Mouse (Mus musculus): ENCODE results near the gene Ttc7b. TPM values are rescaled to one million over a fixed set of nuclear protein-coding genes. Genes with fewer than 3 reads are reported as not detected.

Ttc7b gene
- polyA plus RNA-seq, 1 experiment, result 18.2 TPM

DNA sequence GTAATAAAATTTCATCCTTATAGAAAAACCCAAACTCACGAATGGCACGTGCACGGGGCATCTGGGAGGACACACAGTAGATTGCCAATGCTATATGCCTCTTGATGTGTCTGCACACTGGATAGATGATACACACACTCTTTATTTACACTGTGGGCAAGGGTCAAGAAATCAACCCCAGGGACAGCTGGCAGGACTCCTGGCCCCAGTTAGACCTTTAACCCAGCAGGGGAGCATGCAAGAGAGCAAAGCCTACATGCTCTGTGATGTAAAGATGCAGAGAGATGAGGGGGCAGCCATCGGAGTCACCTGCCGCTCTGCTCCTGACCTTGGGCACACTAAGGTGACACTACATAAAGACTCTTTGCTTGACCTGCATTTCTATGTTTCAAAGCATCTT is 32.3 kb downstream of the Ttc7b start:
- Histone ChIP-seq H3K4me3 (no peak overlapping the region), H3K27me3 (ENCODE audit: control insufficient read depth, insufficient read depth, insufficient read length) (no peaks in the 10 kb centered on the region), H3ac (ENCODE audit: control insufficient read depth, insufficient read length) (no peak overlapping the region), H3K4me2 (ENCODE audit: low read depth) (no peak overlapping the region), H3K36me3 (ENCODE audit: control insufficient read depth, insufficient read depth) (peaks cover 7% of the 10 kb centered on the region), H3K79me2 (ENCODE audit: control insufficient read depth, insufficient read depth) (no peaks in the 10 kb centered on the region)
- TF ChIP-seq MYOD1 (IDR thresholded peaks at IDR 0.05; ENCODE audit: control insufficient read depth in 1 of 3, insufficient read length in 2 of 3, low read depth in 2 of 3) (no peak), E2F4 (IDR thresholded peaks at IDR 0.05; ENCODE audit: insufficient read depth) (no peak), TCF12 (IDR thresholded peaks at IDR 0.05; ENCODE audit: insufficient read depth, poor library complexity, severe bottlenecking) (no peak), TCF3 (IDR thresholded peaks at IDR 0.05; ENCODE audit: insufficient read length, low read depth) (no peak), MAX (IDR thresholded peaks at IDR 0.05; ENCODE audit: low read depth) (no peak), CEBPB (IDR thresholded peaks at IDR 0.05; ENCODE audit: insufficient read depth, poor library complexity, severe bottlenecking) (no peak), MYOG (IDR thresholded peaks at IDR 0.05; ENCODE audit: control insufficient read depth in 1 of 3, insufficient read depth in 1 of 3, insufficient read length in 2 of 3, low read depth in 2 of 3) (no peak), POLR2A (IDR thresholded peaks at IDR 0.05; ENCODE audit: insufficient read length, low read depth) (no peak), SRF (IDR thresholded peaks at IDR 0.05; ENCODE audit: control insufficient read depth, insufficient read length, low read depth) (no peak), POLR2AphosphoS2 (IDR thresholded peaks at IDR 0.05; ENCODE audit: insufficient read length, low read depth) (no peak), REST (IDR thresholded peaks at IDR 0.05; ENCODE audit: insufficient read depth, insufficient read length) (no peak), USF1 (IDR thresholded peaks at IDR 0.05; ENCODE audit: low read depth) (no peak)

DNA sequence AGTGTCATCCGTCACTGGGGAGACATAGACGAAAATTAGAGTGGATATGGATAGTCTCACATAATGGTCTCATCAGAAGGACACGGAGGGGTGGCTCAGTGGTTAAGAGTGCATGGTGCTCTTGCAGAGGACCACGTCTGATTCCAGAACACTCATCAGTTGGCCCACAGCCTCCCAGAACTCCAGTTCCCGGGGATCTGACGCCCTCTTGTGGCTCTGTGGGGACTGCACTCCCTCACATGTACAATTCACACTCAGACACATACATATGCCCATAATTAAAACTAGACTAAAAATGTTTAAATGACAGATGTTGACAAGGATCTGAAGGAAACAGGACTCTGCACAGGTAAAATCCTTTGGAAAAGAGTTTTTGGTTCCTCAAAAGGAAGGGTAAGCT is 34.4 kb downstream of the Ttc7b start:
- Histone ChIP-seq H3K79me2 (ENCODE audit: control insufficient read depth, insufficient read depth) (no peaks in the 10 kb centered on the region), H3K36me3 (ENCODE audit: control insufficient read depth, insufficient read depth) (peaks cover 4% of the 10 kb centered on the region), H3K4me3 (no peak overlapping the region), H3K4me2 (ENCODE audit: low read depth) (no peak overlapping the region), H3K27me3 (ENCODE audit: control insufficient read depth, insufficient read depth, insufficient read length) (no peaks in the 10 kb centered on the region), H3ac (ENCODE audit: control insufficient read depth, insufficient read length) (no peak overlapping the region)
- no peak for TF ChIP-seq E2F4 (IDR thresholded peaks at IDR 0.05; ENCODE audit: insufficient read depth)
- TF ChIP-seq POLR2AphosphoS2 (IDR thresholded peaks at IDR 0.05; ENCODE audit: insufficient read length, low read depth), result no peak
- TF ChIP-seq SRF (IDR thresholded peaks at IDR 0.05; ENCODE audit: control insufficient read depth, insufficient read length, low read depth), result no peak
- TF ChIP-seq TCF12 (IDR thresholded peaks at IDR 0.05; ENCODE audit: insufficient read depth, poor library complexity, severe bottlenecking), result no peak
- no peak for TF ChIP-seq MAX (IDR thresholded peaks at IDR 0.05; ENCODE audit: low read depth)
- no peak for TF ChIP-seq MYOG (IDR thresholded peaks at IDR 0.05; ENCODE audit: control insufficient read depth in 1 of 3, insufficient read depth in 1 of 3, insufficient read length in 2 of 3, low read depth in 2 of 3)
- TF ChIP-seq TCF3 (IDR thresholded peaks at IDR 0.05; ENCODE audit: insufficient read length, low read depth), result no peak
- TF ChIP-seq REST (IDR thresholded peaks at IDR 0.05; ENCODE audit: insufficient read depth, insufficient read length), result no peak
- no peak for TF ChIP-seq POLR2A (IDR thresholded peaks at IDR 0.05; ENCODE audit: insufficient read length, low read depth)
- TF ChIP-seq MYOD1 (IDR thresholded peaks at IDR 0.05; ENCODE audit: control insufficient read depth in 1 of 3, insufficient read length in 2 of 3, low read depth in 2 of 3), result no peak

DNA sequence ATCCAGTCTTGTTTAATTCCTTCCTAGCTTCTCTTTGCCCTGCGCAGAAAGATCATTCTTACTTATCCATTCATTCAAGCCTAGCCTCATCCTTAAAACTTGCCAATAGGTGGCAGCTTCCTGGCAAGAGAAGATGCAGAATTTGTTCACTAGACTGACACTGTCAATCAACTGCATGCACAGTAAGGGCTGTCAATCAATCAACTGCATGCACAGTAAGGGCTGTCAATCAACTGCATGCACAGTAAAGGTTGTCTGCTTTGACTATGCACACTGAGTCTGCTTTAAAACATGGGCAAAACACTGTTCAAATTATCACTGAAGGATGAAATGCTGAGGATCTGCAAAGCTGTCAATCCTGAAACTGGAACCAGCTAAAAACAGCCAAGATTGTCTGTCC is 37.6 kb downstream of the Ttc7b start:
- no peak for TF ChIP-seq TCF3 (IDR thresholded peaks at IDR 0.05; ENCODE audit: insufficient read length, low read depth)
- TF ChIP-seq E2F4 (IDR thresholded peaks at IDR 0.05; ENCODE audit: insufficient read depth), result no peak
- TF ChIP-seq MYOD1 (IDR thresholded peaks at IDR 0.05; ENCODE audit: control insufficient read depth in 1 of 3, insufficient read length in 2 of 3, low read depth in 2 of 3), result no peak
- TF ChIP-seq CEBPB (IDR thresholded peaks at IDR 0.05; ENCODE audit: insufficient read depth, poor library complexity, severe bottlenecking), result no peak
- TF ChIP-seq MAX (IDR thresholded peaks at IDR 0.05; ENCODE audit: low read depth), result no peak
- TF ChIP-seq POLR2AphosphoS2 (IDR thresholded peaks at IDR 0.05; ENCODE audit: insufficient read length, low read depth), result no peak
- TF ChIP-seq USF1 (IDR thresholded peaks at IDR 0.05; ENCODE audit: low read depth), result no peak
- no peak for TF ChIP-seq TCF12 (IDR thresholded peaks at IDR 0.05; ENCODE audit: insufficient read depth, poor library complexity, severe bottlenecking)
- TF ChIP-seq SRF (IDR thresholded peaks at IDR 0.05; ENCODE audit: control insufficient read depth, insufficient read length, low read depth), result no peak
- no peak for TF ChIP-seq REST (IDR thresholded peaks at IDR 0.05; ENCODE audit: insufficient read depth, insufficient read length)
- no peak for TF ChIP-seq MYOG (IDR thresholded peaks at IDR 0.05; ENCODE audit: control insufficient read depth in 1 of 3, insufficient read depth in 1 of 3, insufficient read length in 2 of 3, low read depth in 2 of 3)
- TF ChIP-seq POLR2A (IDR thresholded peaks at IDR 0.05; ENCODE audit: insufficient read length, low read depth), result no peak
- Histone ChIP-seq H3K27me3 (ENCODE audit: control insufficient read depth, insufficient read depth, insufficient read length) (no peaks in the 10 kb centered on the region), H3K4me2 (ENCODE audit: low read depth) (no peak overlapping the region), H3K79me2 (ENCODE audit: control insufficient read depth, insufficient read depth) (no peaks in the 10 kb centered on the region), H3ac (ENCODE audit: control insufficient read depth, insufficient read length) (no peak overlapping the region), H3K4me3 (no peak overlapping the region), H3K36me3 (ENCODE audit: control insufficient read depth, insufficient read depth) (peaks cover 4% of the 10 kb centered on the region)

DNA sequence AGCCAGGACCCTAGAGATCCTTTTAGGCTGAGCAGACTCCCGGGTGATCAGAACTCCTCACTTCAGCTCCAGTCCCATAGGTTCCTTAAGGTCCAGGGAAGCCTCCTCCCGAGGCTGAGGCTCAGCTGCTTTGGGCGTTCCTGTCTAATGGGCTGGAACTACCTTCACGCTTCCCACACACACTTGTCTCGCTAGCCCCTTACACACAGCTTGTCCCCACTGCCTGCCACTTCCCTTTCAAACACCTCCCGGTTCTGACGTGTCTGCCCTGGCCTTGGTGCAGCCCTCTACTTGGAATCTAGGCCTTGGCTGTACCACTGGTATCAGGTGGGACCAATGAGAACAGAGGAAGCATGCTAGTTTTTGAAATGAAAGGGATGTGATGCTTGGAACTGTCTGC is 38.4 kb downstream of the Ttc7b start:
- no peaks in the 10 kb centered on the region for H3K27me3 ChIP-seq (ENCODE audit: control insufficient read depth, insufficient read depth, insufficient read length)
- TF ChIP-seq USF1 (IDR thresholded peaks at IDR 0.05; ENCODE audit: low read depth), result no peak
- no peak for TF ChIP-seq SRF (IDR thresholded peaks at IDR 0.05; ENCODE audit: control insufficient read depth, insufficient read length, low read depth)
- TF ChIP-seq E2F4 (IDR thresholded peaks at IDR 0.05; ENCODE audit: insufficient read depth), result no peak
- TF ChIP-seq POLR2A (IDR thresholded peaks at IDR 0.05; ENCODE audit: insufficient read length, low read depth), result no peak
- TF ChIP-seq REST (IDR thresholded peaks at IDR 0.05; ENCODE audit: insufficient read depth, insufficient read length), result no peak
- no peak for TF ChIP-seq MYOD1 (IDR thresholded peaks at IDR 0.05; ENCODE audit: control insufficient read depth in 1 of 3, insufficient read length in 2 of 3, low read depth in 2 of 3)
- TF ChIP-seq POLR2AphosphoS2 (IDR thresholded peaks at IDR 0.05; ENCODE audit: insufficient read length, low read depth), result no peak
- TF ChIP-seq CEBPB (IDR thresholded peaks at IDR 0.05; ENCODE audit: insufficient read depth, poor library complexity, severe bottlenecking), result no peak
- TF ChIP-seq TCF3 (IDR thresholded peaks at IDR 0.05; ENCODE audit: insufficient read length, low read depth), result no peak
- no peak for TF ChIP-seq MYOG (IDR thresholded peaks at IDR 0.05; ENCODE audit: control insufficient read depth in 1 of 3, insufficient read depth in 1 of 3, insufficient read length in 2 of 3, low read depth in 2 of 3)
- no peak for TF ChIP-seq TCF12 (IDR thresholded peaks at IDR 0.05; ENCODE audit: insufficient read depth, poor library complexity, severe bottlenecking)
- no peaks in the 10 kb centered on the region for H3K79me2 ChIP-seq (ENCODE audit: control insufficient read depth, insufficient read depth)
- no peak overlapping the region for H3K4me3 ChIP-seq
- H3ac ChIP-seq (ENCODE audit: control insufficient read depth, insufficient read length), result no peak overlapping the region
- H3K36me3 ChIP-seq (ENCODE audit: control insufficient read depth, insufficient read depth), result peaks cover 4% of the 10 kb centered on the region
- no peak overlapping the region for H3K4me2 ChIP-seq (ENCODE audit: low read depth)
